Mouse (Mus musculus) lung, embryonic 16.5 days (tissue): ENCODE data around the gene Cdc14a. TPM values are rescaled to one million over a fixed set of nuclear protein-coding genes. Genes with fewer than 3 reads are reported as not detected.

Experiments used
- ATAC-seq: fragments of 200-750 bp; cut with Nextera tagmentation; 2 replicates; pipeline ENCODE4 v1.8.0; 2017; ENCODE audit warnings: low read depth, mild to moderate bottlenecking, moderate library complexity
- H3K27ac ChIP-seq: fragments of 300-500 bp; sonication (generic); 2 replicates; pipeline ENCODE4 v1.5.1; 2014; ENCODE audit warnings: mild to moderate bottlenecking, control low read depth, low read length
- H3K27me3 ChIP-seq: fragments of 300-500 bp; sonication (generic); 2 replicates; pipeline ENCODE4 v1.6.1; 2014; ENCODE audit warnings: low read depth, low read length, mixed read lengths; ENCODE audit not compliant: control insufficient read depth, insufficient read depth
- H3K36me3 ChIP-seq: fragments of 300-500 bp; sonication (generic); 2 replicates; pipeline ENCODE4 v1.6.1; 2014; ENCODE audit warnings: low read length; ENCODE audit not compliant: control insufficient read depth, insufficient read depth
- H3K4me1 ChIP-seq: fragments of 300-500 bp; sonication (generic); replicated peaks from 2 replicates; pipeline ENCODE4 v1.6.1; 2014; ENCODE audit warnings: low read length, mixed read lengths; ENCODE audit not compliant: control insufficient read depth, insufficient read depth
- H3K4me2 ChIP-seq: fragments of 300-500 bp; sonication (generic); 2 replicates; pipeline ENCODE4 v1.6.1; 2014; ENCODE audit warnings: low read depth, low read length, control low read depth
- H3K4me3 ChIP-seq: fragments of 300-500 bp; sonication (generic); 2 replicates; pipeline ENCODE4 v1.5.1; 2014; ENCODE audit warnings: mild to moderate bottlenecking, low read length, control low read depth
- H3K9ac ChIP-seq: fragments of 300-500 bp; sonication (generic); 2 replicates; pipeline ENCODE4 v1.6.1; 2014; ENCODE audit warnings: low read length, control low read depth
- H3K9me3 ChIP-seq: fragments of 300-500 bp; sonication (generic); 2 replicates; pipeline ENCODE4 v1.6.1; 2016; ENCODE audit warnings: low read length; ENCODE audit not compliant: control insufficient read depth
- WGBS: fragments of 180-500 bp; shearing (Covaris S2); extraction: QIAGEN DNeasy Blood & Tissue Kit; methylation state at CpG from one replicate; pipeline ENCODE4 v1.1.7; 2014; 5-methylcytosine and 5-hydroxymethylcytosine counted together
- polyA plus RNA-seq: library from polyadenylated mRNA; unstranded; fragments of >200 nt; fragmentation: Nextera tagmentation; extraction: Ambion mirVana; gene quantifications from 2 replicates; pipeline ENCODE4 v1.2.1, GENCODE M21; 2015

The Cdc14a gene
- polyA plus RNA-seq, 1 experiment from 2014 or later: 6.8 TPM

DNA sequence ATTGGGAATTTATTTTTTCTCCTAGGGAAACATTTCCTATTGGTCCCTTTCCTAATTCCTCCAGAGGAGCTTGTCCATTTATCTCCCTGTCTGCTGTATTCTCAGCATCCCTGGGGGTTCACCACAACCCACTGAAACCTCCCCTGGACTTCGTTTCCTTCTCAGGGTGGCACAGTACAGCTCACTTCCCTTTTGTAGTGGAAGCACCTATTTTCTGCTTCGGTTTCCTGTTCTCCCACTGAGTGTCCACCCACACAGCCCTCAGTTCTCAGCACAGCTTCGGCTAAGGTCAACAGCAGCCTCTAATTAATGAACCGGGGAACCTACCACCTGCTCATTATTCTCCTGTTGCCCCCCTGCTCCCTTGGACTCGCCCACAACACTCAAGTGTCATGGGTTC lies 167.7 kb downstream of the Cdc14a start:
- no peak overlapping the region for H3K4me3 ChIP-seq
- peaks cover 8% of the 10 kb centered on the region for H3K4me1 ChIP-seq
- WGBS: 59% methylated on average over 5 of the region's 5 CpGs
- H3K36me3 ChIP-seq: no peaks in the 10 kb centered on the region
- H3K27me3 ChIP-seq: peaks cover 26% of the 10 kb centered on the region
- ATAC-seq: no peak
- no peaks in the 10 kb centered on the region for H3K9me3 ChIP-seq
- H3K4me2 ChIP-seq: no peak overlapping the region
- no peak overlapping the region for H3K9ac ChIP-seq
- no peak overlapping the region for H3K27ac ChIP-seq

- peak within 1 kb of the TSS; percentile 60 for H3K9ac ChIP-seq
- H3K36me3 ChIP-seq: no peaks in the 10 kb centered on the region
- WGBS: 6% methylated on average over 9 of the region's 9 CpGs
- H3K4me2 ChIP-seq: peak within 1 kb of the TSS; percentile 94
- H3K4me1 ChIP-seq: peaks cover 8% of the 10 kb centered on the region
- H3K4me3 ChIP-seq: peak within 1 kb of the TSS; percentile 58
- ATAC-seq: peak; percentile 74
- peaks cover 36% of the 10 kb centered on the region for H3K27me3 ChIP-seq
- no peaks in the 10 kb centered on the region for H3K9me3 ChIP-seq
- H3K27ac ChIP-seq: no peak within 1 kb of the TSS
Observed at GRCm38 (mm10) chr3:116253077-116253531, 170.7 kb downstream of the Cdc14a start, which contains the start of gene Gpr88. Gene Gpr88 (minus strand): TSS chr3:116253503.

- Histone ChIP-seq H3K4me2 (peak overlapping the region; percentile 94), H3K4me1 (peaks cover 8% of the 10 kb centered on the region), H3K9me3 (no peaks in the 10 kb centered on the region), H3K36me3 (no peaks in the 10 kb centered on the region), H3K27ac (no peak overlapping the region), H3K27me3 (peaks cover 36% of the 10 kb centered on the region), H3K4me3 (peak overlapping the region; percentile 58), H3K9ac (peak overlapping the region; percentile 60)
- peak; percentile 62 for ATAC-seq
- under 1% methylated on average over 48 of the region's 48 CpGs for WGBS
Observed at GRCm38 (mm10) chr3:116252255-116253040, 171.4 kb downstream of the Cdc14a start.

DNA sequence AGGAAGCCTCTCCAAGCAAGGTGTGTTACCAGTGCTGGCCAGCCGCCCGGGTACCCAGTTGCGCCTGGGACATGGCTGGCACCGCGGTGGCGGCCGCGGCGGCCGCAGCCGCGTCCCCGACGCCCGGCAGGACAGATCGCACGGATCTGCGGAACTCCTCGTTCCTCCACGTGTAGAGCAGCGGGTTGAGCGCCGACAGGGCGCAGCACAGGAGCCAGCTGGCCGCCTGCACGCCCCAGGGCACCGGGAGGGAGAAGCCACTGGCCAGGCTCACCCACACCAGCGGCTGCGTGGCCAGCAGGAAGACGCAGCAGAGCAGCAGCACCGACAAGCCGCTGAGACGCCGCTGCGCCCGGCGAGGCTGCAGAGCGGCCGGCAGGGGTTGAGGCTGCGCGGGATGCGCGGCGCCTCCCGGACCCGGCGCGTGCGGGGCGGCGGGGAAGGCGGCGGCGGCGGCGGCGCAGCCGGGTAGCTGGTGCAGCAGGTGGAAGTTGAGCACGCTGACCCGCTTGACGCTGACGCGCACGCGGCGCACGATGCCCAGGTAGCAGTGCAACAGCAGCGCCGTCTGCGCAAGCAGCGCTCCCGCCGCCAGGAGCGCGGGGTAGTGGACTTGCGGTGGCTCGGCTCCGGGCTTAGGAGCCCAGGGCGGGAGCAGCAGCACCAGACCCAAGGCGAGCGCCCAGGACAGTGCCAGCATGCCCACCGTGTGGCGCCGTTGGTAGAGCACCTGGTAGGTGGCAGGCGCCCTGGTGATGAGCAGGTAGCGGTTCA lies 172.2 kb downstream of the Cdc14a start:
- Histone ChIP-seq H3K4me2 (peak overlapping the region; percentile 94), H3K27me3 (peaks cover 36% of the 10 kb centered on the region), H3K4me3 (peak overlapping the region; percentile 58), H3K36me3 (no peaks in the 10 kb centered on the region), H3K4me1 (peaks cover 8% of the 10 kb centered on the region), H3K27ac (no peak overlapping the region), H3K9ac (peak overlapping the region; percentile 60), H3K9me3 (no peaks in the 10 kb centered on the region)
- under 1% methylated on average over 70 of the region's 86 CpGs for WGBS
- peak; percentile 63 for ATAC-seq

GRCm38 (mm10) chr3:116249026-116249425 lies 174.8 kb downstream of the Cdc14a start:
- 69% methylated on average over 2 of the region's 2 CpGs for WGBS
- no peak overlapping the region for H3K4me2 ChIP-seq
- peaks cover 34% of the 10 kb centered on the region for H3K27me3 ChIP-seq
- no peak for ATAC-seq
- no peaks in the 10 kb centered on the region for H3K36me3 ChIP-seq
- H3K4me3 ChIP-seq: no peak overlapping the region
- peaks cover 8% of the 10 kb centered on the region for H3K4me1 ChIP-seq
- no peak overlapping the region for H3K27ac ChIP-seq
- H3K9me3 ChIP-seq: no peaks in the 10 kb centered on the region
- H3K9ac ChIP-seq: no peak overlapping the region

GRCm38 (mm10) chr3:116244476-116244875 lies 179.4 kb downstream of the Cdc14a start:
- Histone ChIP-seq H3K4me1 (no peaks in the 10 kb centered on the region), H3K4me2 (no peak overlapping the region), H3K9me3 (no peaks in the 10 kb centered on the region), H3K4me3 (no peak overlapping the region), H3K27ac (no peak overlapping the region), H3K36me3 (no peaks in the 10 kb centered on the region), H3K9ac (no peak overlapping the region), H3K27me3 (no peaks in the 10 kb centered on the region)
- ATAC-seq: no peak
- WGBS: 50% methylated on average over 6 of the region's 6 CpGs

DNA sequence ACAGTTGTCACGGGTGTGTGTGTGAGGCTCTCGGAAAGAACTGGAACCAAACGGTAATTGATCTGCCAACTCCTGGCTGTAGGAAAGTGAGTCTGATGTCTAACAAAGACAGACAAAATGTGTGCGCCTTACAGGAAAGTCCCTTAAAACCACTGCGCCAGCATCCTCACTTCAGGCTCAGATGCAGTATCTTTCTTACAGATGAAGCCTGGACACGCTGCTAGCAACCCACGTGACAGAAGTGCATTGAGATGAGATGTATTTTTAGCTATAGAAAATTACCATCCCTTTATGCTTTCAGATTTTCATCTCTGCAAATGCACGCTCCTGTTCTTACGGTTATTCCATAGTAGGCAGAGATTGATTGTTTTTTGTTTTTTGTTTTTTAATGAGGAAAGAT lies 181.1 kb downstream of the Cdc14a start:
- Histone ChIP-seq H3K9me3 (no peaks in the 10 kb centered on the region), H3K27ac (no peak overlapping the region), H3K36me3 (no peaks in the 10 kb centered on the region), H3K4me2 (no peak overlapping the region), H3K4me1 (no peaks in the 10 kb centered on the region), H3K4me3 (no peak overlapping the region), H3K27me3 (no peaks in the 10 kb centered on the region), H3K9ac (no peak overlapping the region)
- ATAC-seq: no peak
- WGBS: 74% methylated on average over 9 of the region's 9 CpGs

DNA sequence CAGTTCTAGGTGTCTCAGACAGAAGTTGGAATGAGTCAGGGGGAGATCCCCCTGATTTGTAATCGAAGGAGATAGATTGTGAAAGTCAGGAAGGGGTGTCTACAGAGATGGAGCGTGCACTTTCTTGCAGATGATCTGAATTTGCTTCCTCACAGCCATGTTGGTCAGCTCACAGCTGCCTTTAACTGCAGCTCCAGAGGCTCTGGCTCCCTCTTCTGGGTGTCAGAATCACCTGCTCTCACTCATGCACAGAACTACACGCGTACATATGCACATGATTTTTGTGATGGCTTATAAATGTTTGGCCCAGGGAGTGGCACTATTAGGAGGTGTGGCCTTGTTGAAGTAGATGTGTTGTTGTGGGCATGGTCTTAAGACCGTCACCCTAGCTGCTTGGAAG lies 186.3 kb downstream of the Cdc14a start:
- Histone ChIP-seq H3K4me2 (no peak overlapping the region), H3K9me3 (no peaks in the 10 kb centered on the region), H3K9ac (no peak overlapping the region), H3K27ac (no peak overlapping the region), H3K27me3 (no peaks in the 10 kb centered on the region), H3K4me3 (no peak overlapping the region), H3K36me3 (no peaks in the 10 kb centered on the region), H3K4me1 (no peaks in the 10 kb centered on the region)
- WGBS: 85% methylated on average over 5 of the region's 5 CpGs
- no peak for ATAC-seq

- no peak overlapping the region for H3K4me3 ChIP-seq
- H3K27me3 ChIP-seq: no peaks in the 10 kb centered on the region
- H3K9ac ChIP-seq: no peak overlapping the region
- no peak overlapping the region for H3K27ac ChIP-seq
- H3K4me2 ChIP-seq: no peak overlapping the region
- H3K36me3 ChIP-seq: no peaks in the 10 kb centered on the region
- 79% methylated on average over 4 of the region's 4 CpGs for WGBS
- ATAC-seq: no peak
- H3K4me1 ChIP-seq: no peaks in the 10 kb centered on the region
- H3K9me3 ChIP-seq: no peaks in the 10 kb centered on the region
Observed at GRCm38 (mm10) chr3:116236856-116237255, 187.0 kb downstream of the Cdc14a start.
